Mouse (Mus musculus) lung, adult 18-20 months (tissue): Measurements from ENCODE around the gene Gm37240.
"Not testable (repeated sequence)": the region's sequence is repeated elsewhere in the genome, so short reads cannot be mapped to it uniquely, and the experiment has no call there.

Experiments
- DNase-seq, 2 experiments: peaks; one replicate each; pipeline ENCODE4 v3.0.0; 2022; ENCODE audit warnings: mixed read lengths in 2 of 2

The Gm37240 gene

DNA sequence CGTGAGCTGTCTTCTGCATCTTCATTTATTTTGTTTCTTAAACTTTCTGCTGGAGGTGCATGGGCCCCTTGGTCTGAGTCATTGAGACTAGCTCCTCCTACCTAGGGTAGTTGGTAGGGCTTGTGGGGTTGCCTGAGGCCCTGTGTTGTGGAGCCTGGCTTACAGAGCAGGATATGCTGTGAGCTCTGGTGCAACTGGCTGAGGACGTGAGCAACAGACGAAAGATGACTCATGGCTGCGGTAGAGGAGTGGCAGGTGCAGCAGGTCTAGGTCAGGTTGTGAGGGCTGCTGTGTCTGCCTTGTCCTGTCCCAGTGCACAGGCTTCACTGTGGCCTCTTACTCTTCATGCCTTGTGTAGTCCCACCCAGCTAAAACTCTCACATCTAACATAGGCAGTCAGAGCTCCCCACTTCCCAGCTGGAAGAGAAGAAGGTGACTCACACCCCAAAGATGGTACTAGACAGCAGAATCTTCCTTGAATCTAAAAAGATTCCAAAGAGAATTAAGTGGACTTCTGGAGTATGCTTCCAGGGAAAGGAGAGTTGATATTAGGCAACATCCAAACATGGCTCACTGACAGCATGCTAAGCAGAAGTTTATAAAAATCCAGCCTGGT lies 257.3 kb downstream of the Gm37240 start:
- no peak for DNase-seq

GRCm38 (mm10) chr3:85619751-85620150 lies 267.6 kb downstream of the Gm37240 start:
- DNase-seq: no peak

- no peak for DNase-seq
Observed at GRCm38 (mm10) chr3:85619345-85619744, 268.0 kb downstream of the Gm37240 start.

DNA sequence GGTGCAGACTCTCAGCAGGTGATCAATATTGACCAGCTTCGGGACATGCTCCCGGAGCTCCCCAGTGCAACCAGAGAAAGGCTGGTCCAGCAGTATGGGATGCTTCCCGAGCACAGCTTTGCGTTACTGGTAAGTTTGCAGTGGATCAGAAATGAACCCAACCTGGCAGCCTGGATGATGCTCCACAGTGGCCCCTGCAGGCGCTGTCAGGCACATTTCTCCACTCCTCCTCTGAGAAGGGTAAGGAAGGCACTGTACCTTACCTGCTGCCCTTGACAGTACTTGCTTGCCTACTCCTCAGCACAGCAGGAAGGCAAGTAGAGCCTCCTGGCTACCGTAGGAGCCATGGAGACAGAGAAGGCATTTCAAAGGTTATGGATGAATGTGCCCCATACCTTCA lies 268.4 kb downstream of the Gm37240 start:
- DNase-seq: peak in 1 of 2 experiments; percentile 6

DNA sequence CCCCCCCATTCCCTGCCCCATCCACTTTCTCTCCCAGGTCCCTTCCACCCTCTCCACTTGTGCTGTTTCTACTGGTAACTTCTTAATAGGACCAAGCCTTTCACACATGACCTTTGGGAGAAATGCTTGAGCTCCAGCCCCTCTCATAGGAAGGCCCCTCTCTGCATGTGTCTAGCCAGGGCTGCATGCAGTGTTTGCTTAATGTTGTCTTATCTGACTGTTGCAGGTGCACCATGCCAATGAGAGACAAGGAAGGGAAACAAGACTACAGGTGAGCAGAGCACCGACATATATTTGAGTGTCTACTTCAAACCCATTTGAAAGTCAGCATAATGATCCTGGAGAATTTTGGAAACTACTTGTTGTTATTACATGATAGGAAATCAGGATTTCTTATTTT lies 270.9 kb downstream of the Gm37240 start:
- DNase-seq: no peak

- peak; percentile 11 to 13 for DNase-seq
Observed at GRCm38 (mm10) chr3:85607753-85608152, 279.6 kb downstream of the Gm37240 start.

- peak; percentile 74 for DNase-seq
Observed at GRCm38 (mm10) chr3:85606912-85607311, 280.4 kb downstream of the Gm37240 start.

DNA sequence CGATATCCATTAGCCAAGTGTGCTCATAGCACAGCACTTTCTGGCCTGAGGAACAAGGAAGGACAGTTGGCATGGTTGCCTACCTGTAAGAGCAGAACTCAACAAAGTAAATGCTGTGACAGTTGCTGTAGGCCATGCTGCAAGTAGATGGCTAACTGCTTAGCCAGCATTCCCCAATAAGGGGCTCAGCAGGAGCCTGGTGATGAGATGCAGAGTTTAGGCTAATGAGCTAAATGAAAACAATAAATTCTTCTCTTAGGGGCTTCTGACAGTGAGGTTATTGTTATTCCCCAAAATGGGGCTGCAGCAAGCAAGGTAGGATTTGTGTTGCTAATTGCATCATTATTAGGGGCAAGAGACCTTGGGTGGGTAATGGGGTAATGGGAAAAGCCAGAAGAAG lies 283.5 kb downstream of the Gm37240 start:
- no peak for DNase-seq

GRCm38 (mm10) chr3:85601841-85602305 lies 285.4 kb downstream of the Gm37240 start:
- DNase-seq: peak; percentile 9 to 25

GRCm38 (mm10) chr3:85599526-85599925 lies 287.8 kb downstream of the Gm37240 start:
- DNase-seq: no peak

DNA sequence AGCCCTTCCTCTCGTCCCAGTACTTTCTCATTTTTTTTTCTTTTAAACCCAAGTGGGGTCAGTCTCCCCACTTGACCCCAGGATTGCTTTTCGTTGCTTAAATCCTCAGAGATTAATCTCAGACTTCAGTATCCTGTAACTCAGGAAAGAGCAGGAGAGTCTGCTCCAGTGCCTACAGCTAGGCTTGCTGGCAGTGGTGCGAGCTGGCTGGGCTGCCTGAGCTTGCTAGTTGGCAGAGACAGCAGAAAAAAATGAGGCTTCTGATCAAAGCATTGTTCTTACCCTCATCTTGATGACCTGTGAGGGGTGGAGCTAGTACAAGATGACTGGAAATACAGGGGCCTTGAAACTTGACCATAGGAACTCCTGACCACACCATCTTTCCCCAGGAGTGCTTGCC lies 292.9 kb downstream of the Gm37240 start:
- DNase-seq: no peak

- DNase-seq: no peak
Observed at GRCm38 (mm10) chr3:85592640-85593252, 294.6 kb downstream of the Gm37240 start.

- no peak for DNase-seq
Observed at GRCm38 (mm10) chr3:85592067-85592466, 295.3 kb downstream of the Gm37240 start.

DNA sequence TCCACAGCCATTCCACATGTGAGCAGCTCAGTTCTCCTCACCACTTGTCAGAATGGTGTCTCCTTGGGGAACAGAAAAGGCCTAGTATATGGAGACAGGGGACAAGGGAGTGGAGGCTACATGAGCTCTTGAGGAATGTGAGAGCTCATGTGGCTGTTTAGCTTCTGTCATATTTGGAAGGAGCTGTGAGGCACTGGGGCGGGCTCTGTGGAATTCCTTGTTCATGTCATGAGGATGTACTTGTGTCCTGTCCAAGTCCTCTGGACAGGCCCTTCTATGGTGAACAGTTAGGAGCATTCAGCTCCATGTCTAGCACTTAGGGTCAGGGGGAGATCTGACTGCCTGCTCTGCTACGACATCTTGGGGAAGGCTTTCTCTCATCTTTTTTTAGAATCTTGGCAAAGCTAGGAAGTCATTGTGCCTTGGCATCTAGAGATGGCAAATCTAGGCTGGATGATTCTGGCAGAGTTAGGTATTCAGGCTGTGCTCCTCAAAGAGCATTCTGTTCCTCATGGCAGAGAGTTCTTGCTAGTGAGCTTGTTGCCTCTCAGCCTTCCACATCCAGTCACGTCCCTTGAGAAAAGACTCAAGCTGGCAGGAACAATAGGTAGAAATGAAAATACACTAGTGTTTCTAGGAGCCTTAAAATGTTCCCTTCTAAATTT lies 297.1 kb downstream of the Gm37240 start:
- no peak for DNase-seq

- DNase-seq: no peak
Observed at GRCm38 (mm10) chr3:85588701-85589100, 298.6 kb downstream of the Gm37240 start.

DNA sequence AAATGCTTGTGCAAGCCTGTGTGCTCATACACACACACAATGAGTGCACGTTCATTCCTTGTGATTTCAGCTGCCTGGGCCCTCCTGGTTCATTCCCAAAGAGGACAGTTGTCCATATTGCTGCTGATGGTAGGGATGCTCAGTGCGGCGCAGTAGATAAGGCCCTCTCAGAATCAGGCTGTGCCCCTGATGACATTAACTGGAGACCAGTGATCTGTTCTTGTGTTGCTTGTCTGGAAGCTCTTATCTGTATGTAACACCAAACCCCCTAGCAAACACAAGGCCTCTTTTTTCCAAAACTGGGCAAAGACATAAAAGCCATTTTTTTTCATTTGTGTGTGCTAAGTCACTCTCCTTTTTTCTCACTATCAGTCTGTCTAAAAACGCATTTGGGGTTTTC lies 302.4 kb downstream of the Gm37240 start:
- DNase-seq: no peak

DNA sequence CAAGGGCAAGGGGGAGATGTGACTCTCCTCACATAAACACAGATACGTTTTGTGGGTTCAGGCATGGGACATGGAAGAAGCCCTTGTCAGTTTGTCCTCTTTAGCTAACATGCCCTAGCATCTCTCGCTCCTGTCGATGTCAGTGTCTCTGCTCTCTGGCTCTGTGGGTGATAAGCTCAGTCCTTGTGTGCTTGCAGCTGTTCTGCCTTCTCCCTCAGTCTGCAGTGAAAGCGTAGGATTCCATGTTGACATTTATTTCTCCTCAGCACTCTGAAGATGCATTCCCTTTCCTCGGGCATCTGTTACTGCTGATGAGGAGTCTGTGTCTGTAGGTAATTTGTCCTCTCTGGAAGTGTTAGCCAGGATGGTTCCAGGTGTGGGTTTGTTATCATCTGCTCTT lies 304.1 kb downstream of the Gm37240 start:
- DNase-seq: no peak

GRCm38 (mm10) chr3:85582726-85583125 lies 304.6 kb downstream of the Gm37240 start:
- no peak for DNase-seq

GRCm38 (mm10) chr3:85573864-85574830 lies 313.2 kb downstream of the Gm37240 start, which contains the start of gene Gatb:
TSS of gene Gatb (plus strand) at chr3:85574119.
- peak; percentile 99 for DNase-seq

GRCm38 (mm10) chr3:85573216-85573863 lies 314.0 kb downstream of the Gm37240 start:
- no peak for DNase-seq

DNA sequence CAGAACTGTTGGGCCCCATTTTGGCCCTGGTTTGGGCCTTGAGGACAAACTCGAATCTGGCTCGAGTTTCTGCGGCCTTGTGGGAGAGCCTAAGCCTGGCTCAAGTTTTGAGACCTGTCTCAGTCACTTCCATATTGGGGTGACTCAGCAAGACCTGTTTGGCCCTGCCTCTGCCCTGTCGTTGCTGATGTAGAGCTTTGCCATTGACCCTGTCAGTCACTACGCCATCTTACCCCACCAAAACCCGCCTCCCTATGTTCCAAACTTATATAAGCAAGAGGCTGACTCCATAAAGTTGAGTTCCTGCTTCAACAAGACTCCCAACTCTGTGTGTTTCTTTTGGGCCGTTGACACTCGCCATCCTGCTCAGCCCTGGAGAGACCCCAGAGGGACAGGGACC lies 314.8 kb downstream of the Gm37240 start:
- DNase-seq: not testable (repeated sequence)

DNA sequence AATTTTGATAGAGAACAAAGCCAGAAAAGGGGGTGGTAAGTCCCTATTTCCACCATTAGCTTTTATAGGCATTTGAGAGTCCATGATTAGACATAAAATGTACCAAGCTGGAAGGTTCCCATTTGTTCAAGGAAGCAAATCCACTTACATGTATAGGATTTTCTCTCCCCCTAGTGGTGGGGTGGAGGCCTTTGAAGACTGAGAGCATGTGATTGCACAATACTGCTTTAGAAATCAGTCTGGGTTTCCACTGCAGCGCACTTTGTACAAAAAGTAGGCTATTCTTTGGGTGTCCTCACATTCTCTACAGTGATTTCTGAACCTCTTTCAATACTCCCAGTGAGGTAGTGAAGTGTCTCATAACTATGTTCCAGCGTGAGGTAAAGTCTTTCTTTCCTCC lies 316.0 kb downstream of the Gm37240 start:
- DNase-seq: peak; percentile 53 to 71
